Mouse (Mus musculus): ENCODE results near the gene Pif1. TPM values are rescaled to one million over a fixed set of nuclear protein-coding genes. Genes with fewer than 3 reads are reported as not detected.
A peak's percentile ranks its signal among the peaks of the same experiment; 100 is the strongest.

The Pif1 gene
- polyA plus RNA-seq, 1 experiment from 2014 or later: 6.3 TPM

DNA sequence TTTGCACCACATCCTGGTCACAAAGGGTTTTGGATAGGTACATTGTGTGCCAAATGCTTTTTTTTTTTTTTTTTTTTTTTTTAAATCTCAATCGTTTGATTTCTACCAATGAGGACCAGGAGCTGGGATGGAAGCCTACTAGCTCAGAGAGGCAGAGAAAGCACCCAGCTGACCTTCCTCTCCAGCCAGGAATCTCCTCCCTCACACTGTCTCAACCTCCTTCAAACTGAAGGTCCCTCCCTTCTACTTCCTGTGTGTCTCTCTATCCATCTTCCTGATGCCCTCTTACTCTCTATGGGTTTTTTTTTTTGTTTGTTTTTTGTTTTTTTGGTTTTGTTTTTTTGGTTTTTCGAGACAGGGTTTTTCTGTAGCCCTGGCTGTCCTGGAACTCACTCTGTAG, 14.0 kb downstream of the Pif1 start:
- H3K4me2 ChIP-seq (ENCODE audit: low read length): no peak overlapping the region
- H3K4me3 ChIP-seq (ENCODE audit: low read depth, low read length): no peak overlapping the region
- H3K9me3 ChIP-seq (replicated peaks; ENCODE audit: control insufficient read depth, low read length): no peaks in the 10 kb centered on the region
- DNase-seq (ENCODE audit: low spot score): no peak
- WGBS: 63% methylated on average over 2 of the region's 2 CpGs
- no peaks in the 10 kb centered on the region for H3K27me3 ChIP-seq (replicated peaks; ENCODE audit: control insufficient read depth, insufficient read depth, low read length)
- no peak for ATAC-seq
- no peaks in the 10 kb centered on the region for H3K36me3 ChIP-seq (ENCODE audit: control insufficient read depth, insufficient read depth, low read length)
- H3K9ac ChIP-seq (ENCODE audit: low read length): no peak overlapping the region
- no peaks in the 10 kb centered on the region for H3K4me1 ChIP-seq (ENCODE audit: control insufficient read depth, insufficient read depth, low read length)
- H3K27ac ChIP-seq (ENCODE audit: low read depth, low read length): no peak overlapping the region

DNA sequence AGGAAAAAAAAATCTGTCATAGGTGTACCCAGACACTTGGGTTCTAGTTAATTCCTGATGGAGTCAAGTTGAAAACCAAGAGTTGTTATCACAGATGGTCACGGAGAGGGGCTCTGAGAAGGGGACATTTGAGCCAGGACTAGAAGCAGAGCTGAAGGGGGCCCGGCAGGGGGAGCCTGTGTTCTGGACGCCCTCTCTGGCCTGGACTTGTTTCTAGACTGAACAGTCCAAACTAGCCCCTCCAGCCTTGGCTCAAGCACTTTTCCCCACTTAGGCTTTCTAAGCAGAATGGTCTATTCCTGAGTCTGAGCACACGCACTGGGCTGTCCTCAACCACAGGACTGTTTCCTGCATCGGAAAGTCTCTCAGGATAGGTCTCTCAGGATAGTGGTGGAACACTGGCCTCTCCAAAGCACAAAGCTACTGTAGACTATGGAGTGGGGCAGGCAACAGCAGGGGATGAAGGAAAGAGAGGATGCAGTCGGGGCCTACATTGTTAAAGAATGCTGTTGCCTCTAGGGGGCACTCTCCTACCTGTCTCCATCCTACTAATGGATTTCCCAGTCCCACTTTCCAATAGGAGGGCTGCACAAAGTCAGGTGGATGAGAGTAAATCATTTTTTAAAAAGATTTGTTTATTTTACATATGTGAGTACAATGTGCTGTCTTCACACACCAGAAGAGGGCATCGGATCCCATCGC, 16.6 kb downstream of the Pif1 start:
- no peaks in the 10 kb centered on the region for H3K4me1 ChIP-seq (ENCODE audit: control insufficient read depth, insufficient read depth, low read length)
- H3K9me3 ChIP-seq (replicated peaks; ENCODE audit: control insufficient read depth, low read length): no peaks in the 10 kb centered on the region
- H3K4me3 ChIP-seq (ENCODE audit: low read depth, low read length): no peak overlapping the region
- no peak overlapping the region for H3K4me2 ChIP-seq (ENCODE audit: low read length)
- no peak overlapping the region for H3K27ac ChIP-seq (ENCODE audit: low read depth, low read length)
- WGBS: 52% methylated on average over 8 of the region's 8 CpGs
- H3K36me3 ChIP-seq (ENCODE audit: control insufficient read depth, insufficient read depth, low read length): no peaks in the 10 kb centered on the region
- ATAC-seq: no peak
- no peak for DNase-seq (ENCODE audit: low spot score)
- H3K9ac ChIP-seq (ENCODE audit: low read length): no peak overlapping the region
- H3K27me3 ChIP-seq (replicated peaks; ENCODE audit: control insufficient read depth, insufficient read depth, low read length): no peaks in the 10 kb centered on the region

DNA sequence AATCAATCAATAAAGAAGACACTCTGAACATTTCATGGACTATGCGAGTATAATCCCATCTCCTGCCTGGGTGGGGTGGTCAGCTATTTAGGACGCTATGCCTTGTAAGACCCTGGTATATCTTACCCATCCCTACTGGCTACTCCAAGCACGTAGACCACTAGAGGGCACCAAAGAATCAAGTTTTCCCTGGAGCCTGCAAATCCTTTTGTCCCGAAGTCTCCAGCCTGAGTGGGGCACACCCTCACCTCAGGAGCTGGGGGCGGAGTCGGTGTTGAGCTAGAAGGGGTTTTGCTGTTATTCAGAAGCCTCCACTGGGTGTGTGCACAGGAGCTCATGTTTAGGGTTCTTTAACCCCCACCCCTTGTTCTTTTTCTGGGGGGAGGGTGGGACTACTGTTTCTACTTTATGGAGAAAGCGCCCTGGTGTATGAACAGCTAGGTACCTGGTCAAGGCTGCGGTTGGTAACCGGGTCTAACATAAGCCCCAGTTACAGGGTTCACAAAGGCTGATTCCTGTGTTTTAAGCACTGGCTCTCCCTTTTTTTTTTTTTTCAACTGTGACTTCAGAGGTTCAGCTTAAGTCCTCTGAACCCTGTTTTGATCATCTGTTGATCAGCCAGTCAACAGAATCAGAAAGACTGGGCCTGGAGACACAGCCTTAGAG, 18.6 kb downstream of the Pif1 start:
- no peak overlapping the region for H3K4me3 ChIP-seq (ENCODE audit: low read depth, low read length)
- no peaks in the 10 kb centered on the region for H3K36me3 ChIP-seq (ENCODE audit: control insufficient read depth, insufficient read depth, low read length)
- no peaks in the 10 kb centered on the region for H3K9me3 ChIP-seq (replicated peaks; ENCODE audit: control insufficient read depth, low read length)
- no peak overlapping the region for H3K27ac ChIP-seq (ENCODE audit: low read depth, low read length)
- WGBS: 9% methylated on average over 9 of the region's 9 CpGs
- H3K27me3 ChIP-seq (replicated peaks; ENCODE audit: control insufficient read depth, insufficient read depth, low read length): no peaks in the 10 kb centered on the region
- ATAC-seq (peak; percentile 87), DNase-seq (ENCODE audit: low spot score) (peak; percentile 97)
- peak overlapping the region; percentile 33 for H3K4me2 ChIP-seq (ENCODE audit: low read length)
- peak overlapping the region; percentile 13; the same call in 1 of the 2 replicates for H3K9ac ChIP-seq (ENCODE audit: low read length)
- H3K4me1 ChIP-seq (ENCODE audit: control insufficient read depth, insufficient read depth, low read length): no peaks in the 10 kb centered on the region

DNA sequence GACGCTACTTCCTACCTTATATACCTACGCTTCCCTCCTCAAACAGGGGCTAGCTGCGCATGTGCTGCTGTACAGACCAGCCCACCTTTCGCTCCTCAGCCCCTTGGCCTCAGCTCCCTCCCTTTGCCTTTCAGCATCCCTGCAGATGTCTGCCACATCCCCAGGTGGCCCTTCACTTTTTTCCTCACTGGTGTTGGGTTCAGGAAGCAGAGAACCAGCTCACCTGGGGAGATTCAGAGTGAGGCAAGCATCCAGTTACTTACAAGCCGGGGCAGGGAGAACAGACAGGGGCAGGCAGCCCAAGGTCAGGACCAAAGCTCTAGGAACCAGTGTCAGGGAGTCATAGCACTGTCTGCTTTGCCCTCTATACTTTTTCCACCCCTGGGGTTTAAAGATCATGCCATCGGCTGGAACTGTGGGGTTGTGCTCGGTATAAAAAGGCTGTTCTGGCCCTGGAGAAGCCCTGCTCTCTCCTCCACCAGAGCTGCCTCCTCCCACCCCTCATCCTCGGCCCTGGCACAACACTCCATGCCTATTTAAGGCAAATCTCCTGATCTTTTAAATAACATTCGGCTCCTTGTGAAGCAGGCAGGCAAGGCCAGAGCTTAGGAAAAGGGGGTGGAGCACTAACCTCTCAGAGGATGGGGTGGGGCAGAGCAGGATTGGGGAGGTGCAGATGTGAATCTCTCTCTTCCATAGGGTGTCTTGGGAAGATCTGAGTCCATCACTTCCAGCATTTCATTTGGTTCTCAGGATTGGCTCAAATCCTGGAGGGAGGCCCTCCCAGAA, 19.6 kb downstream of the Pif1 start:
- H3K9me3 ChIP-seq (replicated peaks; ENCODE audit: control insufficient read depth, low read length): no peaks in the 10 kb centered on the region
- no peaks in the 10 kb centered on the region for H3K36me3 ChIP-seq (ENCODE audit: control insufficient read depth, insufficient read depth, low read length)
- H3K4me3 ChIP-seq (ENCODE audit: low read depth, low read length): no peak overlapping the region
- H3K4me2 ChIP-seq (ENCODE audit: low read length): no peak overlapping the region
- no peak overlapping the region for H3K27ac ChIP-seq (ENCODE audit: low read depth, low read length)
- no peak for DNase-seq (ENCODE audit: low spot score)
- H3K4me1 ChIP-seq (ENCODE audit: control insufficient read depth, insufficient read depth, low read length): no peaks in the 10 kb centered on the region
- H3K27me3 ChIP-seq (replicated peaks; ENCODE audit: control insufficient read depth, insufficient read depth, low read length): no peaks in the 10 kb centered on the region
- WGBS: 30% methylated on average over 9 of the region's 9 CpGs
- no peak for ATAC-seq
- H3K9ac ChIP-seq (ENCODE audit: low read length): no peak overlapping the region

DNA sequence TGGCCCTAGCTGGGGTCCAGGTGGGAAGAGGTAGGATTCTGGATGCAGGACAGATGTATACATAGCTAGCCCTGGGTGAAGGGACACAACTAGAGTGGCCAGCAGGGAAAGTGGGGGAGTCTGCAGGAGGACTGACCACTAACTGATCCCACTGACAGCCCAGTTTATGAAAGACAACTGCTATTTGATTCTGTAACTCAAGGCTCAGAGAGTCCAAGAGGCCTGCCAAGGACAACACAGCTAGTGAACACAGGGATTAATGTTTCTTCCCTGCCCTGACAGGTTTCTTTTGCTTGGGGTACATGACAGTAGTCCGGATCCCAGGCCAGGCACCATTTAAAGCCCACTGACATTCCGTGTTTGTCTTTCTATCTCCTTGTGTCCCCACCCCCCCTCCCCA, 20.2 kb downstream of the Pif1 start:
- no peaks in the 10 kb centered on the region for H3K9me3 ChIP-seq (replicated peaks; ENCODE audit: control insufficient read depth, low read length)
- H3K4me3 ChIP-seq (ENCODE audit: low read depth, low read length): no peak overlapping the region
- no peak overlapping the region for H3K9ac ChIP-seq (ENCODE audit: low read length)
- no peaks in the 10 kb centered on the region for H3K36me3 ChIP-seq (ENCODE audit: control insufficient read depth, insufficient read depth, low read length)
- H3K4me1 ChIP-seq (ENCODE audit: control insufficient read depth, insufficient read depth, low read length): no peaks in the 10 kb centered on the region
- DNase-seq (ENCODE audit: low spot score) (no peak), ATAC-seq (no peak)
- no peak overlapping the region for H3K4me2 ChIP-seq (ENCODE audit: low read length)
- H3K27me3 ChIP-seq (replicated peaks; ENCODE audit: control insufficient read depth, insufficient read depth, low read length): no peaks in the 10 kb centered on the region
- H3K27ac ChIP-seq (ENCODE audit: low read depth, low read length): no peak overlapping the region
- 59% methylated on average over 2 of the region's 2 CpGs for WGBS

DNA sequence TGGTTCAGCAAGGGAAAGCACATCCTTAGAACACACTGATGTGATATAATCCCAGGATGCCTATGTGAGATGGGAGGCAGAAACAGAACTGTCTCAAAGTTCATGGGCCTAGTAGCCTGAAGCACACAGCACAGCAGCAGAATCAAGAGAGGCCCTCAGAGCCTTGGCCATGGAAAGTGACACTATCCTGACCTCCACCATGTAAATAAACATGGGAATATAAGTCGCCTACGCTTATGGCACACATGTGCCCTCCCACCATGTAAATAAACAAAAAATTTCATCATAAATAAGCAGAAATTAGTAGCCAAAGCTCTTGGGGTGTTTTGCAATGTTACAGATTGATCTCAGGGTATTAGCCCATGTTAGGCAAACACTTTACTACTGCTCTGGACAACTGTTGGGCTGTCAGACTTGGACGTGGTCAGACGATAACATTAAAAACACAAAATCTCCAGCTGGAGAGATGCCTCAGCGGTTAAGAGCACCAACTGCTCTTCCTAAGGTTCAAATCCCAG, 25.1 kb downstream of the Pif1 start:
- no peak overlapping the region for H3K9ac ChIP-seq (ENCODE audit: low read length)
- no peaks in the 10 kb centered on the region for H3K4me1 ChIP-seq (ENCODE audit: control insufficient read depth, insufficient read depth, low read length)
- H3K4me3 ChIP-seq (ENCODE audit: low read depth, low read length): no peak overlapping the region
- H3K27ac ChIP-seq (ENCODE audit: low read depth, low read length): no peak overlapping the region
- WGBS: 89% methylated on average over 5 of the region's 5 CpGs
- no peaks in the 10 kb centered on the region for H3K9me3 ChIP-seq (replicated peaks; ENCODE audit: control insufficient read depth, low read length)
- H3K27me3 ChIP-seq (replicated peaks; ENCODE audit: control insufficient read depth, insufficient read depth, low read length): no peaks in the 10 kb centered on the region
- no peak overlapping the region for H3K4me2 ChIP-seq (ENCODE audit: low read length)
- ATAC-seq: no peak
- no peaks in the 10 kb centered on the region for H3K36me3 ChIP-seq (ENCODE audit: control insufficient read depth, insufficient read depth, low read length)
- DNase-seq (ENCODE audit: low spot score): no peak

DNA sequence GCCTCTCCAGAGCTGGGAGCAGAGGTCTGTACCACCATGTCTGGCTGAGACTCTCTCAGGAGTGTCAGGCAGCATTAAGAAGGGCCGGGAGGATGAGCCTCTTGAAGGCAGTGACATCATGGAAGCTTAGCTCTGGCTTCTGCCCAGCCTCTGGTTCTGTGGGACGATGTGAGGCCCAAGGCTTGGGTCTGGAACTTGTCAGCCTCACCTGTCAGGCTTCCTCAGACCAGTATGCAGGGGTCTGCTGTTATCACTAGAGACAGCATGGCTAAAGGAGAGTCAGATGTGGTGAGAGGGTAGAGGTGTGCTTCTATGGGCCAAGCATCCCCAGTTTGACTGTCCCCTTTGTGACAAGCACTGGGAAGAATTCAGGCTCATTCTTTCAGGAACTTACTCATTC, 26.1 kb downstream of the Pif1 start:
- H3K9ac ChIP-seq (ENCODE audit: low read length): no peak overlapping the region
- no peaks in the 10 kb centered on the region for H3K9me3 ChIP-seq (replicated peaks; ENCODE audit: control insufficient read depth, low read length)
- no peak for ATAC-seq
- H3K27me3 ChIP-seq (replicated peaks; ENCODE audit: control insufficient read depth, insufficient read depth, low read length): no peaks in the 10 kb centered on the region
- no peak for DNase-seq (ENCODE audit: low spot score)
- no peak overlapping the region for H3K27ac ChIP-seq (ENCODE audit: low read depth, low read length)
- no peak overlapping the region for H3K4me2 ChIP-seq (ENCODE audit: low read length)
- no peaks in the 10 kb centered on the region for H3K4me1 ChIP-seq (ENCODE audit: control insufficient read depth, insufficient read depth, low read length)
- WGBS: 58% methylated on average over 2 of the region's 2 CpGs
- H3K4me3 ChIP-seq (ENCODE audit: low read depth, low read length): no peak overlapping the region
- H3K36me3 ChIP-seq (ENCODE audit: control insufficient read depth, insufficient read depth, low read length): no peaks in the 10 kb centered on the region

DNA sequence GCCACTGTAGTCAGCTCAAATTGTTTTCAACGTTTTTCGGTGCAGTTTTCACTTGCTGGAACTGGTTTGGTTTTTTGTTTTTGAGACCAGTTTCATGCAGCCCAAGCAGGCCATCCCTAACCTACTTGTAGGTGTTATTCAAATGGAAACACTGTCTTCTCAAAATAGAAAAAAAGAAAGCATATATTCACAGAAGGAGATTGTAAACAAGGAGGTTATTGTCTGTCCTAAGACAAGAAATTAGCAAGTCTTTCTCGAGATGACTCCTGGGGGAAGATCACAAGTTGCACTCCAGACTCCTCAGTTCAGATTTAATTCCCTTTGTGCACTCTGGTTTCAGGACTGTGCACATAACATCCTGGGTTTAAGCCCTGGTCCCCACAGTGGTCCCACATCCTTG, 32.4 kb downstream of the Pif1 start:
- Histone ChIP-seq H3K36me3 (ENCODE audit: control insufficient read depth, insufficient read depth, low read length) (no peaks in the 10 kb centered on the region), H3K4me1 (ENCODE audit: control insufficient read depth, insufficient read depth, low read length) (no peaks in the 10 kb centered on the region), H3K4me3 (ENCODE audit: low read depth, low read length) (no peak overlapping the region), H3K9ac (ENCODE audit: low read length) (no peak overlapping the region), H3K4me2 (ENCODE audit: low read length) (no peak overlapping the region), H3K27me3 (replicated peaks; ENCODE audit: control insufficient read depth, insufficient read depth, low read length) (no peaks in the 10 kb centered on the region), H3K9me3 (replicated peaks; ENCODE audit: control insufficient read depth, low read length) (no peaks in the 10 kb centered on the region), H3K27ac (ENCODE audit: low read depth, low read length) (no peak overlapping the region)
- 58% methylated on average over 3 of the region's 3 CpGs for WGBS
- DNase-seq (ENCODE audit: low spot score) (no peak), ATAC-seq (no peak)

Data from forebrain, embryonic 14.5 days (tissue).